Mouse (Mus musculus): ENCODE measurements around the gene Rilpl1. TPM values are rescaled to one million over a fixed set of nuclear protein-coding genes. Genes with fewer than 3 reads are reported as not detected.

Rilpl1 gene
- polyA plus RNA-seq (2015; fragmentation: Nextera tagmentation; extraction: Ambion mirVana), result 13.9 and 14.5 TPM in 2 replicates

DNA sequence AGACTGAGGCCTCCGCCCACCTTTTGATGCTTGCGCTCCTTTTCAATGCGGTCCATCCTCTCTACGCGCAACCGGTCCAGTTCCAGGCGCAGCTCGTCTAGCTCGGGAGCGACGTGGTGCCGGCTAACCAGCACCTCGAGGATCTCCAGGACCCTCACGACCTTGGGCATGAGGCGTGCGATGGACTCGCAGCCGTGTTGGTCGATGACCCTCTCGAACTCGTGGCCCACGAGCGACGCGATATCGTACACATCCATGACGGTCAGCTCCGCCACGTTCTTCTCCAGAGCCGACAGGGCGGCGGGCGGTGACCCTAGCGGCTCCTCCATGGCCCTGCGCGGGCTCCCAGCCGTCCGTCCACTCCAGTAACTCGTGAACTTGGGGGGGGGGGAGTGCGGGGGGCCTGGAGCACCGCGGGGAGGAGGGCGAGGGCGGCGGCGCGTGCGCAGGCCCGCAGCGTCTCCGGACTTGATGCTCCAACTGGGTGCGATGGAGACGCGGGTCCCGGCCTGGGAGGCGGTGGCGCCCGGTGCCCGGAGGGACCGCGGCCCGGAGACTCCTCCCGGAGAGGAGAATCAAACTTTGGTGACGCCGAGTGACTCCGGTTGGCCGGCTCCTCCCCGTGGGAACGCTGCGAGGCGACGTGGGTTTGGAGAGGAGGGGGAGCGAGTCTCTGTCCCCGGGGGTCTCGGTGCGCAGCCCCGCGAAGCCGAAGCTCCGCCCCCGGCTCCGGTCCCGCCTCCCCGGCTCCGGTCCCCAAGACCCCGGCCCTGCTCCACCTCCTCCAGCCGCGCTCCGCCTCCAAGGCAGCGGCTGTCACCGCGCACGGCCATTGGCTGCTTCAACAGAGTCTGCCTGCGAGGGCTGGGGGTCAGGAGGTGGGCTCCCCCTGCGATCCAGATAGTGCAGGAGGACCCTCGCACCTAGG is at the start of gene Rilpl1:
Gene Rilpl1 (minus strand): TSS at position 737 of the 928 bp plus-strand sequence.
- H3K27ac ChIP-seq (ENCODE audit: low read depth, low read length), result peak within 1 kb of the TSS; percentile 86
- peak; percentile 93 for ATAC-seq
- WGBS, result under 1% methylated on average over 74 of the region's 96 CpGs

DNA sequence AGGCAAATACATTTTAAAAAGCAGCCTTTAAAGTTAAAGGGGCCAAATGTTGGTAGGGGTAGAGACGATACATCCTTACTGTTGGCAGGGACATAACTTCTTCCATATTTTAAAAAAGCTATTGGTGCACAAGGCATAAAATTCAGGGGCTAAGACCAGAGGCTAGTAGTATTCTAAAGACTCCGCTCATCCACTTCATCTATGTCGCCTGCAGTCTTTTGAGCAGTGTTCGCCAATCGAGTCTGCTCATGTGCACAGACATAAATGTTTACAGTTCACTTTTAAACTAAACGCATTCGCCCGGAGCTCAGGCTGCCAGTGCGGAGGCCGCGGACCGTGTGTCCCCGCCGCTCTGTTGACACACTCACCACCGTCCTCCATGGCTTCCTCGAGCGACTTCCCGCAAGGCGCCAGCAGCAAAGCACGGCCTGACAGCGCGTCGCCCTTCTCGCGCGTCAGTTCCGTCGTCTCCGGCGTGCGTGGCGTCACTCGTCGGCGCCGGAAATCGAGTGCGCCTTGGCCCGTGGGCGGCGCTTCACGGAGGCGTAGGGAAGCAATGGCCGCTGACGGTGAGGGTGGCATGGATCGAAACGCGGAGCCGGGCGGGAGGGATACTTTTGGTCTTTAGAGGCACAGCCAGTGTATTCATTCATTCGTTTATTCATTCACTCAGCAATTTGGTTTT is 47.6 kb upstream of the Rilpl1 start, which contains the start of the genes Eif2b1 and Gtf2h3:
Gene Eif2b1 (minus strand): TSS at position 499 of the 685 bp plus-strand sequence.
Gene Gtf2h3 (plus strand): TSS at position 508 of the 685 bp plus-strand sequence.
- Histone ChIP-seq H3K27me3 (replicated peaks; ENCODE audit: control insufficient read depth, insufficient read depth, low read length) (no peaks in the 10 kb centered on the region), H3K9me3 (ENCODE audit: control insufficient read depth, low read length) (no peaks in the 10 kb centered on the region), H3K4me2 (ENCODE audit: low read length) (peak within 1 kb of the TSS; percentile 85), H3K4me1 (ENCODE audit: control insufficient read depth, insufficient read depth, low read depth, low read length) (peaks cover 18% of the 10 kb centered on the region), H3K4me3 (ENCODE audit: low read length) (peak within 1 kb of the TSS; percentile 72), H3K27ac (ENCODE audit: low read depth, low read length) (no peak within 1 kb of the TSS), H3K36me3 (ENCODE audit: control insufficient read depth, insufficient read depth, low read length) (peaks cover 19% of the 10 kb centered on the region), H3K9ac (ENCODE audit: low read depth, low read length) (peak within 1 kb of the TSS; percentile 74)
- ATAC-seq, result peak; percentile 94
- 1% methylated on average over 51 of the region's 51 CpGs for WGBS

More for the DNA sequence above, at the start of gene Rilpl1:
- Histone ChIP-seq H3K36me3 (ENCODE audit: control insufficient read depth, insufficient read depth, low read length) (no peaks in the 10 kb centered on the region), H3K4me2 (ENCODE audit: low read length) (peak within 1 kb of the TSS; percentile 84), H3K27me3 (replicated peaks; ENCODE audit: control insufficient read depth, insufficient read depth, low read length) (no peaks in the 10 kb centered on the region), H3K9me3 (ENCODE audit: control insufficient read depth, low read length) (no peaks in the 10 kb centered on the region), H3K9ac (ENCODE audit: low read depth, low read length) (peak within 1 kb of the TSS; percentile 84), H3K4me3 (ENCODE audit: low read length) (peak within 1 kb of the TSS; percentile 82), H3K4me1 (ENCODE audit: control insufficient read depth, insufficient read depth, low read depth, low read length) (peaks cover 24% of the 10 kb centered on the region)

DNA sequence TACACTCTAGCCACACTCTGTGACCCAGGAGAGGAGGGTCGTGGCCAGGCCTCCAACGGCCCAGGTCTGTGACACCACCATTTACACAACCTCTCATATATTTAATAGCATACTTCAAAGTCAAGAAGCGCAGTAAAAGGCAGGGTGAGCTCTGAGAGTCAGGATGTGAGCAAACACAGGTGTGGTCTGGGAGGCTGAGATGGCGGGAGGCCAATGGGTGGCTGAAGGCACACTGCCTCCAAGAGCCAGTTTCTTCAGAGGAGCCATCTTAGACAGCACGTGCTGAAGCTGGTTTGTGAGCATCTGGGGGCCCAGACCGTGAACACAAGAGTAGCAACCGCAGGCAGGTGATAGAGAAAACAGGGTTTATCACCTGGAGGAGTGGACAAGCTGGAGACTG is 44.3 kb upstream of the Rilpl1 start:
- ATAC-seq, result no peak
- 96% methylated on average over 7 of the region's 7 CpGs for WGBS
- H3K27me3 ChIP-seq (replicated peaks; ENCODE audit: control insufficient read depth, insufficient read depth, low read length), result no peaks in the 10 kb centered on the region
- no peaks in the 10 kb centered on the region for H3K9me3 ChIP-seq (ENCODE audit: control insufficient read depth, low read length)
- no peak overlapping the region for H3K4me2 ChIP-seq (ENCODE audit: low read length)
- H3K4me3 ChIP-seq (ENCODE audit: low read length), result no peak overlapping the region
- no peak overlapping the region for H3K27ac ChIP-seq (ENCODE audit: low read depth, low read length)
- peaks cover 41% of the 10 kb centered on the region for H3K36me3 ChIP-seq (ENCODE audit: control insufficient read depth, insufficient read depth, low read length)
- H3K4me1 ChIP-seq (ENCODE audit: control insufficient read depth, insufficient read depth, low read depth, low read length), result peaks cover 16% of the 10 kb centered on the region
- no peak overlapping the region for H3K9ac ChIP-seq (ENCODE audit: low read depth, low read length)

DNA sequence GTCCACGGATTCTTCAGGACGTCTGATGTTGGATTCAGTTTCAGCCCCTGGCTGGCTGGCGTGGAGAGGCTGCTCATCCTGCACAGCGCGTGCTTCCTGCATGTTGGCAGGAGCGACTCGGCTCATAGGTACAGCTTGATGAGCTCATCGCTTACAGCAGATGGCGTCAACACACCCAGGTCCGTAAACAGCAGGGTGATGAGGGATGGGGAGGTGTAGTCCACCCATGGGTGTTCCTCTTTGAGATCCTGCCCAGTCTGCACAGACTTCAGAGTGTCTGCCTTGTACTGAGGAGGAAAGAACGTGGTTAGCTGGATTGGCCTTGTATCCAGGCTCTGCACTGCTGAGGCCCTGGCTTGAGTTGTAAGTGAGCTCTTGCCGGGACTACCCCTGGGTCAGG is 39.9 kb upstream of the Rilpl1 start:
- no peak overlapping the region for H3K9ac ChIP-seq (ENCODE audit: low read depth, low read length)
- no peaks in the 10 kb centered on the region for H3K4me1 ChIP-seq (ENCODE audit: control insufficient read depth, insufficient read depth, low read depth, low read length)
- no peak for ATAC-seq
- H3K4me3 ChIP-seq (ENCODE audit: low read length), result no peak overlapping the region
- no peak overlapping the region for H3K27ac ChIP-seq (ENCODE audit: low read depth, low read length)
- no peak overlapping the region for H3K4me2 ChIP-seq (ENCODE audit: low read length)
- H3K36me3 ChIP-seq (ENCODE audit: control insufficient read depth, insufficient read depth, low read length), result peaks cover 67% of the 10 kb centered on the region
- no peaks in the 10 kb centered on the region for H3K27me3 ChIP-seq (replicated peaks; ENCODE audit: control insufficient read depth, insufficient read depth, low read length)
- 85% methylated on average over 12 of the region's 12 CpGs for WGBS
- H3K9me3 ChIP-seq (ENCODE audit: control insufficient read depth, low read length), result no peaks in the 10 kb centered on the region

DNA sequence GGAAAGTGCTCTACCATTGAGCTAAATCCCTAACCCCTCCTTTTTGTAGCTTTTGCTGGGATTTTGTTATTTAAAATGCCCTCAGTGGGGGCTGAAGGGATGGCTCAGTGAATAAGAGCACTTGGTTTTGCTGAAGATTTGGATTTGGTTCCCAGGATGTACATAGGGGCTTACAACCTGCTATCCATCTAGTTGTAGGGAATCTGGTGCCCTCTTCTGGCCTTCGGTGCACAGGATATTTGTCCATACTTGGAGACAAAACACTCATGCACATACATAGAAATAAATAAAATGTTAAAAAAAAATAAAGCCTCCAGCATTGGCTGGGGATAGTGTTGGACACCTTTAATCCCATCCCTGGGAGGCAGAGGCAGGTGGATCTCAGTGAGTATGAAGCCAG is 24.0 kb upstream of the Rilpl1 start:
- H3K4me2 ChIP-seq (ENCODE audit: low read length), result no peak overlapping the region
- H3K27ac ChIP-seq (ENCODE audit: low read depth, low read length), result no peak overlapping the region
- peaks cover 13% of the 10 kb centered on the region for H3K4me1 ChIP-seq (ENCODE audit: control insufficient read depth, insufficient read depth, low read depth, low read length)
- ATAC-seq, result no peak
- no peaks in the 10 kb centered on the region for H3K27me3 ChIP-seq (replicated peaks; ENCODE audit: control insufficient read depth, insufficient read depth, low read length)
- H3K9ac ChIP-seq (ENCODE audit: low read depth, low read length), result no peak overlapping the region
- WGBS, result 76% methylated on average over 1 of the region's 1 CpGs
- H3K9me3 ChIP-seq (ENCODE audit: control insufficient read depth, low read length), result no peaks in the 10 kb centered on the region
- H3K36me3 ChIP-seq (ENCODE audit: control insufficient read depth, insufficient read depth, low read length), result peaks cover 30% of the 10 kb centered on the region
- no peak overlapping the region for H3K4me3 ChIP-seq (ENCODE audit: low read length)

DNA sequence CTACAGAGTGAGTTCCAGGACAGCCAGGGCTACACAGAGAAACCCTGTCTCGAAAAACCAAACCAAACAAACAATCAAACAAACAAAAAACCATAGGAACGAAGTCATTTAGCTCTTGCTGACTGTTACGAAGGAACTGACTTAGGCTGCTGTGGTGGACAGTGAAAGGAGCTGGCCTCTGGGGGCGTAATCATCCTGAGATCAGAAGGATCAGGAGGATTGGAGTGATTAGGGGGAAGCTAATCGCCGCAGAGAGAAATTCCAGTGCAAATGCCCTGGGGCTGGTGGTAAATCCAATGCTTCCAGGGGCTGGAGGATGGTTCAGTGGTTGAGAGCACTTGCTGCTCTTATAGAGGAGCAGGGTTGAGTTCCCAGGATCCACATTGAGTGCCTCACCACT is 22.4 kb upstream of the Rilpl1 start:
- Histone ChIP-seq H3K27ac (ENCODE audit: low read depth, low read length) (no peak overlapping the region), H3K9me3 (ENCODE audit: control insufficient read depth, low read length) (no peaks in the 10 kb centered on the region), H3K4me3 (ENCODE audit: low read length) (peak overlapping the region; percentile 97), H3K4me1 (ENCODE audit: control insufficient read depth, insufficient read depth, low read depth, low read length) (peaks cover 13% of the 10 kb centered on the region), H3K27me3 (replicated peaks; ENCODE audit: control insufficient read depth, insufficient read depth, low read length) (no peaks in the 10 kb centered on the region), H3K36me3 (ENCODE audit: control insufficient read depth, insufficient read depth, low read length) (peaks cover 18% of the 10 kb centered on the region), H3K9ac (ENCODE audit: low read depth, low read length) (no peak overlapping the region), H3K4me2 (ENCODE audit: low read length) (peak overlapping the region; percentile 80)
- WGBS, result 73% methylated on average over 6 of the region's 6 CpGs
- no peak for ATAC-seq

DNA sequence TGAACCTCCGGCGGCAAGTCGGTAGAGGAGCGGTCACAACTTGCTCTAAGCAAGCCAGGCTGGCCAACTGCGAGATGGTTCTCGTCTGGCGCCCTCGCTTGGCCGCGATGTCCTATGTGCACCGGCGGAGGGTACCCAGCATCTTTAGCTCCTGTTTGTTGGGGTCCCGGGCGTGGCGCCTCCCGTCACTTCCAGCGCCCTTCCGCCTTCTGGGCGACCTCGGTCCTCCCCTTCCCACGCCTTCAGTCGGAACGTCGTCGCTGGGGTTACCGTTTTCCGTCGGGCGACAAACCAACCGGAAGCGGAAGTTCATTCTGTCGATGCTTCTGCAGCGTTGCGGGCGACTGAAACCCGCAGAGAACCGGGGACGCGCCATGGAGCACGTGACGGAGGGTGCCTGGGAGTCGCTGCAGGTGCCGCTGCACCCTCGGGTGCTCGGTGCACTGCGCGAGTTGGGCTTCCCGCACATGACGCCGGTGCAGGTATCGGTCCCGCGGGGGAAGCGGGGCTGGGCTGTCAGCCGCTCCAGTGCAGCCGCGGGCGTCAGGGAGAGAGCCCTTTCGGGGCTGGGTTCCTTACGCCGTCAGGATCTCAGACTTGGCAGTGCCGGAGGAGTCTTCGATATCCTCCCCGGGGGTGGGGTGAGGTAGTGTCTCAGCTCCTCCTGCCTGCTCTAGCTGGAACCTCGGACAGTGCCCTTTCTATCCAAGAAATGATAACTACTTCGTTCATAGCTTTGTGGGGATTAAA is 21.5 kb upstream of the Rilpl1 start, which contains the start of gene Ddx55:
Gene Ddx55 (plus strand): TSS at position 307 of the 750 bp plus-strand sequence.
- Histone ChIP-seq H3K27ac (ENCODE audit: low read depth, low read length) (peak within 1 kb of the TSS; percentile 89), H3K4me1 (ENCODE audit: control insufficient read depth, insufficient read depth, low read depth, low read length) (peaks cover 13% of the 10 kb centered on the region), H3K27me3 (replicated peaks; ENCODE audit: control insufficient read depth, insufficient read depth, low read length) (no peaks in the 10 kb centered on the region), H3K9ac (ENCODE audit: low read depth, low read length) (peak within 1 kb of the TSS; percentile 93), H3K36me3 (ENCODE audit: control insufficient read depth, insufficient read depth, low read length) (peaks cover 15% of the 10 kb centered on the region), H3K9me3 (ENCODE audit: control insufficient read depth, low read length) (no peaks in the 10 kb centered on the region), H3K4me2 (ENCODE audit: low read length) (peak within 1 kb of the TSS; percentile 80), H3K4me3 (ENCODE audit: low read length) (peak within 1 kb of the TSS; percentile 97)
- WGBS, result under 1% methylated on average over 64 of the region's 66 CpGs
- ATAC-seq, result peak; percentile 92

DNA sequence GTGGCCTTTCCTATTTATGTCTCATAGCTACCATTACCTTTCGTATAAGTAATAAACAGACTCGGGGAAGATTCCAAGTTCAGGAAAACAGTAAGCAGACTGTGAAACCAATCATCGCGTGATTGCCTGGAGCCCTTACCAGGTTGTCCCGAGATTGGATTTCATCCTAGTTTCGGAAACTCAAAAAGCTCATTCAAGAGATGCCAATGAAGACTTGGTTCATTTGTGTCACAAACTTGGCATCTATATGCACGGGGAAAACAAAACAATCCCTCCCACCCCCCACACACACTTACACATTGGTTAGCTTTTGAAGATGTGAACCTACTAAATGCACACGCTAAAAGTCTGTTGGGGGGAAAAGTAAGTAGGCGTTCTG is 20.9 kb upstream of the Rilpl1 start:
- peak overlapping the region; percentile 97 for H3K4me3 ChIP-seq (ENCODE audit: low read length)
- 12% methylated on average over 9 of the region's 9 CpGs for WGBS
- peaks cover 13% of the 10 kb centered on the region for H3K4me1 ChIP-seq (ENCODE audit: control insufficient read depth, insufficient read depth, low read depth, low read length)
- peaks cover 17% of the 10 kb centered on the region for H3K36me3 ChIP-seq (ENCODE audit: control insufficient read depth, insufficient read depth, low read length)
- peak overlapping the region; percentile 93 for H3K9ac ChIP-seq (ENCODE audit: low read depth, low read length)
- peak overlapping the region; percentile 80 for H3K4me2 ChIP-seq (ENCODE audit: low read length)
- H3K27ac ChIP-seq (ENCODE audit: low read depth, low read length), result peak overlapping the region; percentile 89
- peak; percentile 25; the same call in 1 of the 2 replicates for ATAC-seq
- H3K27me3 ChIP-seq (replicated peaks; ENCODE audit: control insufficient read depth, insufficient read depth, low read length), result no peaks in the 10 kb centered on the region
- H3K9me3 ChIP-seq (ENCODE audit: control insufficient read depth, low read length), result no peaks in the 10 kb centered on the region
